Mouse (Mus musculus) ES-E14 (cell line): ENCODE results near the gene Gp1bb.

Experiments
- CHD2 ChIP-seq: IDR thresholded peaks from 2 replicates; pipeline ENCODE4 v1.6.1; 2014; ENCODE audit warnings: mild to moderate bottlenecking, low read depth, low read length, inconsistent platforms
- HCFC1 ChIP-seq: IDR thresholded peaks from 2 replicates; pipeline ENCODE4 v1.6.1; 2012; ENCODE audit warnings: low read length, inconsistent platforms, borderline replicate concordance; ENCODE audit not compliant: insufficient read depth
- MAFK ChIP-seq: IDR thresholded peaks from 2 replicates; pipeline ENCODE4 v1.6.1; 2014; ENCODE audit warnings: mild to moderate bottlenecking, low read depth, low read length, inconsistent platforms; ENCODE audit not compliant: insufficient read depth
- ZC3H11A ChIP-seq: IDR thresholded peaks from 2 replicates; pipeline ENCODE4 v1.6.1; 2012; ENCODE audit warnings: low read depth, mild to moderate bottlenecking, inconsistent platforms, low read length, borderline replicate concordance
- ZNF384 ChIP-seq: IDR thresholded peaks from 2 replicates; pipeline ENCODE4 v1.6.1; 2012; ENCODE audit warnings: low read depth, low read length, inconsistent platforms

GRCm38 (mm10) chr16:18601447-18601846 is 20.8 kb downstream of the Gp1bb start:
- TF ChIP-seq ZNF384, result no peak
- TF ChIP-seq CHD2, result no peak
- TF ChIP-seq ZC3H11A, result no peak
- no peak for TF ChIP-seq MAFK
- no peak for TF ChIP-seq HCFC1
